Mouse (Mus musculus): ENCODE results near the gene Fam49a. TPM values are rescaled to one million over a fixed set of nuclear protein-coding genes. Genes with fewer than 3 reads are reported as not detected.

The Fam49a gene
- polyA plus RNA-seq, 1 experiment = 6.2 TPM

- Histone ChIP-seq H3K4me3 (replicated peaks; ENCODE audit: control insufficient read depth, low read depth, low read length) (no peak overlapping the region), H3K27ac (ENCODE audit: control insufficient read depth, insufficient read depth, low read depth, low read length, poor library complexity) (no peak overlapping the region), H3K4me1 (ENCODE audit: control insufficient read depth, insufficient read depth, low read length) (peaks cover 4% of the 10 kb centered on the region; the same call in 1 of the 2 replicates)
- 20% methylated on average over 5 of the region's 5 CpGs for WGBS
- TF ChIP-seq POLR2A (IDR thresholded peaks at IDR 0.05; ENCODE audit: borderline replicate concordance, control insufficient read depth, low read depth, low read length) (no peak), CTCF (IDR thresholded peaks at IDR 0.05; ENCODE audit: control insufficient read depth, insufficient read depth, low read length) (no peak)
Measured at GRCm38 (mm10) chr12:12292043-12292618, 30.2 kb downstream of the Fam49a start.

- H3K27ac ChIP-seq (ENCODE audit: control insufficient read depth, insufficient read depth, low read depth, low read length, poor library complexity) = no peak overlapping the region
- 50% methylated on average over 5 of the region's 5 CpGs for WGBS
- TF ChIP-seq POLR2A (IDR thresholded peaks at IDR 0.05; ENCODE audit: borderline replicate concordance, control insufficient read depth, low read depth, low read length) (no peak), CTCF (IDR thresholded peaks at IDR 0.05; ENCODE audit: control insufficient read depth, insufficient read depth, low read length) (no peak)
- H3K4me1 ChIP-seq (ENCODE audit: control insufficient read depth, insufficient read depth, low read length) = peaks cover 2% of the 10 kb centered on the region; the same call in 1 of the 2 replicates
- H3K4me3 ChIP-seq (replicated peaks; ENCODE audit: control insufficient read depth, low read depth, low read length) = no peak overlapping the region
Measured at GRCm38 (mm10) chr12:12294380-12295171, 32.6 kb downstream of the Fam49a start.

- peaks cover 5% of the 10 kb centered on the region for H3K4me1 ChIP-seq (ENCODE audit: control insufficient read depth, insufficient read depth, low read length)
- no peak overlapping the region for H3K27ac ChIP-seq (ENCODE audit: control insufficient read depth, insufficient read depth, low read depth, low read length, poor library complexity)
- no peak overlapping the region for H3K4me3 ChIP-seq (replicated peaks; ENCODE audit: control insufficient read depth, low read depth, low read length)
- TF ChIP-seq POLR2A (IDR thresholded peaks at IDR 0.05; ENCODE audit: borderline replicate concordance, control insufficient read depth, low read depth, low read length) (no peak), CTCF (IDR thresholded peaks at IDR 0.05; ENCODE audit: control insufficient read depth, insufficient read depth, low read length) (no peak)
- 84% methylated on average over 7 of the region's 7 CpGs for WGBS
Measured at GRCm38 (mm10) chr12:12298451-12298850, 36.5 kb downstream of the Fam49a start.

- Histone ChIP-seq H3K4me3 (replicated peaks; ENCODE audit: control insufficient read depth, low read depth, low read length) (no peak overlapping the region), H3K4me1 (ENCODE audit: control insufficient read depth, insufficient read depth, low read length) (peaks cover 5% of the 10 kb centered on the region), H3K27ac (ENCODE audit: control insufficient read depth, insufficient read depth, low read depth, low read length, poor library complexity) (no peak overlapping the region)
- no peak for TF ChIP-seq CTCF (IDR thresholded peaks at IDR 0.05; ENCODE audit: control insufficient read depth, insufficient read depth, low read length)
- no peak for TF ChIP-seq POLR2A (IDR thresholded peaks at IDR 0.05; ENCODE audit: borderline replicate concordance, control insufficient read depth, low read depth, low read length)
- 93% methylated on average over 2 of the region's 2 CpGs for WGBS
Measured at GRCm38 (mm10) chr12:12299303-12299702, 37.4 kb downstream of the Fam49a start.

- no peak for TF ChIP-seq POLR2A (IDR thresholded peaks at IDR 0.05; ENCODE audit: borderline replicate concordance, control insufficient read depth, low read depth, low read length)
- no peak for TF ChIP-seq CTCF (IDR thresholded peaks at IDR 0.05; ENCODE audit: control insufficient read depth, insufficient read depth, low read length)
- peaks cover 5% of the 10 kb centered on the region for H3K4me1 ChIP-seq (ENCODE audit: control insufficient read depth, insufficient read depth, low read length)
- no peak overlapping the region for H3K4me3 ChIP-seq (replicated peaks; ENCODE audit: control insufficient read depth, low read depth, low read length)
- 71% methylated on average over 2 of the region's 2 CpGs for WGBS
- peak overlapping the region; percentile 89; the same call in 1 of the 2 replicates for H3K27ac ChIP-seq (ENCODE audit: control insufficient read depth, insufficient read depth, low read depth, low read length, poor library complexity)
Measured at GRCm38 (mm10) chr12:12301149-12301548, 39.2 kb downstream of the Fam49a start.

GRCm38 (mm10) chr12:12301815-12302214, 39.9 kb downstream of the Fam49a start:
- 0% methylated on average over 4 of the region's 4 CpGs for whole genome bisulfite sequencing
- H3K4me3 ChIP-seq (replicated peaks; ENCODE audit: control insufficient read depth, low read depth, low read length) = no peak overlapping the region
- peaks cover 5% of the 10 kb centered on the region for H3K4me1 ChIP-seq (ENCODE audit: control insufficient read depth, insufficient read depth, low read length)
- no peak for TF ChIP-seq POLR2A (IDR thresholded peaks at IDR 0.05; ENCODE audit: borderline replicate concordance, control insufficient read depth, low read depth, low read length)
- TF ChIP-seq CTCF (IDR thresholded peaks at IDR 0.05; ENCODE audit: control insufficient read depth, insufficient read depth, low read length) = peak; percentile 54
- H3K27ac ChIP-seq (ENCODE audit: control insufficient read depth, insufficient read depth, low read depth, low read length, poor library complexity) = peak overlapping the region; percentile 89

GRCm38 (mm10) chr12:12306214-12306613, 44.3 kb downstream of the Fam49a start:
- Histone ChIP-seq H3K4me3 (replicated peaks; ENCODE audit: control insufficient read depth, low read depth, low read length) (no peak overlapping the region), H3K27ac (ENCODE audit: control insufficient read depth, insufficient read depth, low read depth, low read length, poor library complexity) (no peak overlapping the region), H3K4me1 (ENCODE audit: control insufficient read depth, insufficient read depth, low read length) (peaks cover 1% of the 10 kb centered on the region; the same call in 1 of the 2 replicates)
- TF ChIP-seq CTCF (IDR thresholded peaks at IDR 0.05; ENCODE audit: control insufficient read depth, insufficient read depth, low read length) = no peak
- TF ChIP-seq POLR2A (IDR thresholded peaks at IDR 0.05; ENCODE audit: borderline replicate concordance, control insufficient read depth, low read depth, low read length) = no peak
- WGBS = 85% methylated on average over 3 of the region's 3 CpGs

- no peak overlapping the region for H3K27ac ChIP-seq (ENCODE audit: control insufficient read depth, insufficient read depth, low read depth, low read length, poor library complexity)
- no peak overlapping the region for H3K4me3 ChIP-seq (replicated peaks; ENCODE audit: control insufficient read depth, low read depth, low read length)
- no peaks in the 10 kb centered on the region; the same call in 1 of the 2 replicates for H3K4me1 ChIP-seq (ENCODE audit: control insufficient read depth, insufficient read depth, low read length)
- TF ChIP-seq CTCF (IDR thresholded peaks at IDR 0.05; ENCODE audit: control insufficient read depth, insufficient read depth, low read length) (no peak), POLR2A (IDR thresholded peaks at IDR 0.05; ENCODE audit: borderline replicate concordance, control insufficient read depth, low read depth, low read length) (no peak)
- WGBS = 86% methylated on average over 6 of the region's 6 CpGs
Measured at GRCm38 (mm10) chr12:12306814-12307213, 44.9 kb downstream of the Fam49a start.
